25 mouse cellular contexts compared by ENCODE assay signal in genomic region chr9:70698090-70698489, GRCm38 (mm10). TPM values are rescaled to one million over a fixed set of nuclear protein-coding genes. Genes with fewer than 3 reads are reported as not detected.
"Had no signal": no experiment of that assay in that cellular context is flagged by ENCODE, and none has a peak within 500 bp of the region (broad histone marks: within the 10 kb centered on the region; RNA-seq: fewer than 3 reads in every experiment).

No protein-coding gene starts in this region.

- H3K27ac ChIP-seq: heart, adult 2 months; hindbrain, embryonic 12.5 days; hindbrain, embryonic 14.5 days; intestine, embryonic 15.5 days; layer of hippocampus, adult 2 months; left cerebral cortex, adult 2 months; limb, embryonic 10.5 days; limb, embryonic 12.5 days had no signal

- H3K9ac ChIP-seq: hindbrain, embryonic 12.5 days; hindbrain, embryonic 14.5 days; intestine, embryonic 15.5 days; limb, embryonic 12.5 days had no signal

- H3K36me3 ChIP-seq: hindbrain, embryonic 12.5 days; intestine, embryonic 15.5 days; limb, embryonic 10.5 days; limb, embryonic 12.5 days had no signal

- H3K4me2 ChIP-seq: heart, embryonic 11.5 days; hindbrain, embryonic 12.5 days; hindbrain, embryonic 14.5 days; intestine, embryonic 15.5 days; limb, embryonic 12.5 days had no signal

- ATAC-seq: hindbrain, embryonic 16.5 days; inflammation-experienced regulatory T-cells, adult 6 months; intestine, embryonic 15.5 days; intestine, postnatal 0 days had no signal

- H3K4me3 ChIP-seq: heart, adult 2 months; hindbrain, embryonic 12.5 days; intestine, embryonic 15.5 days; layer of hippocampus, adult 2 months; left cerebral cortex, adult 2 months; limb, embryonic 10.5 days; limb, embryonic 12.5 days had no signal

- H3K4me1 ChIP-seq: hindbrain, embryonic 12.5 days; intestine, embryonic 15.5 days; limb, embryonic 10.5 days had no signal

- DNase-seq: gastrocnemius, postnatal 14 days; gastrocnemius, postnatal 36 days; heart, adult 11 months; heart, adult 2 months; heart, postnatal 10 days; heart, postnatal 36 days; kidney, adult 18-20 months; kidney, adult 8-10 months; kidney, postnatal 10 days; kidney, postnatal 25 days; kidney, postnatal 4 days had no signal

- H3K27me3 ChIP-seq: hindbrain, embryonic 12.5 days; intestine, embryonic 15.5 days; limb, embryonic 12.5 days had no signal

- H3K9me3 ChIP-seq: hindbrain, embryonic 12.5 days; intestine, embryonic 15.5 days; limb, embryonic 10.5 days; limb, embryonic 12.5 days had no signal

RNA-seq across cellular contexts. Expression of gene Gm10642, which starts 42.0 kb away (rescaled TPM):
- total RNA-seq: gastrocnemius, adult 18-20 months; hematopoietic stem cell, adult 5-6 weeks had no signal
- polyA plus RNA-seq: heart, embryonic 11.5 days; kidney, embryonic 14.5 days had no signal
